Mouse (Mus musculus) brain, embryonic 14.5 days (tissue): ENCODE data around the gene Mex3a.

ENCODE experiments used
- CTCF ChIP-seq: fragments of 200-500 bp; IDR thresholded peaks from 2 replicates; pipeline ENCODE4 v1.5.1; 2012; ENCODE audit warnings: inconsistent platforms, mild to moderate bottlenecking, moderate library complexity, borderline replicate concordance; ENCODE audit not compliant: insufficient read depth, insufficient read length; ENCODE audit errors: extremely low read depth
- POLR2A ChIP-seq: fragments of 200-500 bp; IDR thresholded peaks from 2 replicates; pipeline ENCODE4 v1.6.1; 2012; ENCODE audit warnings: mild to moderate bottlenecking, inconsistent platforms, borderline replicate concordance; ENCODE audit not compliant: poor library complexity, insufficient read depth, insufficient read length, severe bottlenecking; ENCODE audit errors: extremely low read depth

DNA sequence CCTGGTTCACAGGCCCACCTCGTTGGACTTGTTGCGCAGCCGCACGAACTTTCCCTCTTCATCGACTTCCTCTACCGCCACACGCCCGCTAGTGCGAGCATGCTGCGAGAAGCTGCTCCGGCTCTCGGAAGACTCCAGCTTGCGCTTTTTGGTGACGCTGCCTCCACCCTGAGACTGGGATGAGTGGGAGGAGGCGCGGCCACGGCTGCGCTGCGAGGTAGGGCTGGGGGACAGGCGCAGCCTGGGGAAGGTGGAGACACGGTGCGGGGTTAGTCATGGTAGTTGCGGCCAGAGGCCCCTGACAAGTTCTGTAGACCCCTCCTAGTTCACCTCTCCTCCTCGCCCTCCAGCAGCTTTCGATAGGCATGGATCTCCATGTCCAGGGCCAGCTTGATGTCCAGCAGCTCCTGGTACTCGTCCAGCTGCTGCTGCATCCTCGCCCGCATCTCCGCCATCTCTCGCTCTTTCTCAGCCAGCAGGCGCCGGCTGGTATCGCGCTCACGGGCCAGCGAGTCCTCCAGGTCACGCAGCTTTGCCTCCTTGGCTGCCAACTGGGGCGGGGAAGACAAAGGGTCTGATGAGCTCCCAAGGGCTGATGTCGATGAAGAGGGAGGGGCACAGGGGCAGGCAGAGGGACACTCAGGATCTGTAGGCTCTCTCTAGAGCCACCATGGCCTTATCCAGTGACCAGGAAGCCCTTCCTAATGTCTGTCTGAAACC is 47.4 kb upstream of the Mex3a start:
- no peak for TF ChIP-seq POLR2A
- TF ChIP-seq CTCF, result no peak
